Mouse (Mus musculus) kidney, adult 2 months (tissue): ENCODE measurements around the gene Kcnh1.

Experiments used
- CTCF ChIP-seq: fragments of 200-500 bp; conservative IDR thresholded peaks from 2 replicates; pipeline ENCODE4 v1.5.1; 2011; ENCODE audit warnings: low read depth, mild to moderate bottlenecking, control low read depth, low read length, moderate library complexity, mixed read lengths; ENCODE audit not compliant: insufficient read depth, insufficient read length
- POLR2A ChIP-seq: fragments of 200-500 bp; IDR thresholded peaks from one replicate; pipeline ENCODE4 v1.6.1; 2011; ENCODE audit warnings: low read depth, low read length, control low read depth

GRCm38 (mm10) chr1:192313571-192313972, 123.0 kb downstream of the Kcnh1 start:
- TF ChIP-seq CTCF, result no peak
- no peak for TF ChIP-seq POLR2A
